Mouse (Mus musculus): ENCODE data around the gene Fndc3b. TPM values are rescaled to one million over a fixed set of nuclear protein-coding genes. Genes with fewer than 3 reads are reported as not detected.
"Not testable (repeated sequence)": the region's sequence is repeated elsewhere in the genome, so short reads cannot be mapped to it uniquely, and the experiment has no call there.

Gene Fndc3b
- total RNA-seq, 4 experiments from 2014 or later = 17.7 to 23.4 (median 21.2) TPM

DNA sequence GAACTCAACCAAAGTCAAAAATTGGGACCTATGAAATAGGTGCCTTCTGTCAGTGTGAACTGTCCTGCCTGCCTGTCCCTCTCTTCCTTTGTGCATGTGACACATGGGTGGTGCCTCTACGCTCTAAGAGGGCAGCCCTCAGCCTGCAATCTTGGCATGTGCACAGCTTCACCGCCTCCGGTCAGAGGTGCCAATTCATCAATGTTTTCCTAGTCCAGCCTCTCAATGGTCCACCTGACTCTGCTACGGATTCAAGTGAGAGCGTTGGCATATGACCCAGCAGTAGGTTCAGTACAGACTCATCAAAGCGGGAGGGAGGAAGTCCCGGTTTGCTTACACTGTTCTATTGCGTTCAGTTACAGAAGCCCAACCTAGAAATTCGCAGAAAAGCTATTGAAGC, 192.2 kb downstream of the Fndc3b start:
- no peak for DNase-seq (ENCODE audit: low spot score in 2 of 2)

- no peak for DNase-seq (ENCODE audit: low spot score in 2 of 2)
These were observed 194.6 kb downstream of the Fndc3b start for GRCm38 (mm10) chr3:27516536-27516935.

GRCm38 (mm10) chr3:27511765-27512164, 199.3 kb downstream of the Fndc3b start:
- no peak for DNase-seq (ENCODE audit: low spot score in 2 of 2)

DNA sequence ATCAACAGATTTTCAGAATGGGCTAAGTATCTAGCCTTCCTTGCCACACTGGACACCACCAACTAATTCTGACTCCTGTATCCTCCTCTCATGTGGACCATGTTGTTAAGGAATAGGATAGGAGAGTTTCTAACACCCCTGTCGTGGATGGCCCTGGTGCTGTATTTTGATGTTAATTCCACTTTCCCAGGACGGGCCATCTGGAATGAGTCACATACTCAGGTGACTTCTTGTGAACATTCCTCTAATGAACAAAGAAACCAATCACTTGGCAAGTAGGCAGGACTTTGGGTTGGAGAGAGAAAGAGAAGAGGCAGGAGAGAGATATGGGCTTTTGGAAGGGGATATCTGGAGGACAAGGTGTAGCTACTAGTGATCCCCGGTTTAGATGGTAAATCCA, 204.2 kb downstream of the Fndc3b start:
- DNase-seq (ENCODE audit: low spot score in 2 of 2) = no peak

DNA sequence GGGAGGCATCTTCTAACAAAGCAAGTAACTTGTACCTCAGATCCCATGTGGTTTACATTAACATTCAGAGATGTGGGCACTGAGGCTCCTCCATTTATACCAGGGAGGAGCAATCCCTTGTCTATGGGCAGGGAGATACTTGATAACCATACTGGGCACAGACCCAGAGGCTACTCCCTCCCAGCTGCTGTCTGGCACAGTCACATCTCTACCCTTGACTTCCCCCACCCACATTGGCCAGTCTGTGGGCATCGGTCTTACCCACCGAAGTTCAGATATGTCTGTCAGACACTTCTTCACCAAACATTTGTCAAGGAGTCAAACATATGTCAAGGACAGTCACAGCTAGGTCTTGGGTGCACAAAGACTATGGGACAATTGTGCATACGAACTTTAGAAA, 205.5 kb downstream of the Fndc3b start:
- no peak for DNase-seq (ENCODE audit: low spot score in 2 of 2)

- no peak for DNase-seq (ENCODE audit: low spot score in 2 of 2)
These were observed 207.6 kb downstream of the Fndc3b start for GRCm38 (mm10) chr3:27503279-27504038.

GRCm38 (mm10) chr3:27495296-27496073, 215.6 kb downstream of the Fndc3b start:
- DNase-seq (ENCODE audit: low spot score in 2 of 2) = no peak

DNA sequence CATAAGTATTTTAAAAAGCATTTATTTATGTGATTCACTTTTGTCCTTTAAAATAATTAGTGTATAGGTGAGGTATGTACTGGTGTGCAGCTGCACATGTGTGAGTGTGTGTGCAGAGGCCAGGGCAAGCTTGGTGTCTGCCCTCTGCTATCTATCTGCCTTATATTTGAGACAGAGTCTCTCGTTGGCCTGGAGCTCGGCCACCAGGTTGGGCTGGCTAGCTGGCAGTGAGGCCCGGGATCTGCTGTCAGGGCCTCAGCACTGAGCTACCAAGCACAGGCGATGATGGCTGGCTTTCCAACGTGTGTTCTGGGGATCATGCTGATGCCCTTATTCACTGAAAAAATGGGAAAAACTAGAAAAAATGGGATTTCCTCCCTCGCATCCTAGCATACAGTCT, 216.4 kb downstream of the Fndc3b start:
- DNase-seq (ENCODE audit: low spot score in 2 of 2) = no peak

GRCm38 (mm10) chr3:27494066-27494465, 217.0 kb downstream of the Fndc3b start:
- no peak for DNase-seq (ENCODE audit: low spot score in 2 of 2)

DNA sequence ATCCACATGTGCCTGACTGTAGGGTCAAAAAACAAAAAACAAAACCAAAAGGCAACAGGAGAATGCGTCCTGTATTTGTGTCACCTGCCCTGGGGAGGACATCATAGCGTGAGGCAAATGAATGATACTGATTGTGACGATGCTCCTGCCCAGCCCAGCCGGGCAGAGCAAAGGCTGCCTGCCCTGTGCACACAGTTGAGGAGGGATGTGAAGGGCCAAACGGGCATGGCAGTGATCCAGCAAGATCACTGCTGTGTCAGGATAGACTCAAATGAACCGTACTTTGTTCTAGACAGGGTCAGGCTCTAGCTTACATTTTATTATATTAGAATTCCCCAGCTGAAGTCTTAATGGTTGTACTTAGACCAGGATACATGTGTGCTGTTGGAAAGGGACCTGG, 219.3 kb downstream of the Fndc3b start:
- no peak for DNase-seq (ENCODE audit: low spot score in 2 of 2)

GRCm38 (mm10) chr3:27491367-27491766, 219.7 kb downstream of the Fndc3b start:
- no peak for DNase-seq (ENCODE audit: low spot score in 2 of 2)

GRCm38 (mm10) chr3:27490891-27491290, 220.2 kb downstream of the Fndc3b start:
- DNase-seq (ENCODE audit: low spot score in 2 of 2) = no peak

- DNase-seq (ENCODE audit: low spot score in 2 of 2) = no peak
These were observed 221.6 kb downstream of the Fndc3b start for GRCm38 (mm10) chr3:27489550-27489949.

- DNase-seq (ENCODE audit: low spot score in 2 of 2) = no peak
These were observed 226.0 kb downstream of the Fndc3b start for GRCm38 (mm10) chr3:27485141-27485540.

- no peak for DNase-seq (ENCODE audit: low spot score in 2 of 2)
These were observed 226.4 kb downstream of the Fndc3b start for GRCm38 (mm10) chr3:27484698-27485097.

DNA sequence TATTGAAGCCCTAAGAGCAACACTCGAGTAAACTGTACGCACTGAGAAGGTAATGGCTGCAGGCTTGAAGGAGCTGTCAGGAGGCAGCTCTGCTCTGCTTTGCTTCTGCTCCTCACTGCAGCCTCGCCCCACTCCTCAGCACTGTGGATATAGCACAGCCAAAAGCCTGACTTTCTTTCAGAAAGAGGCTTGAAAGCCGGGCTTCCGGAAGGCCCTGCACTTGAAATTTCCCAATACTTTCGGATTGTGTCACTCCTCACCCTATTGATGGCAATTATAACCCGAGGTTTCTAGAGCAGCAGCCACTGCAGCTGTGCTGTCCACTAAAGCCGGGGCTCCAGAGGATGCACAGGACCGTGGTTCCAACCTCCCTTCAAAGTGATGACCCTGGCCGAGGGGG, 227.3 kb downstream of the Fndc3b start:
- no peak for DNase-seq (ENCODE audit: low spot score in 2 of 2)

DNA sequence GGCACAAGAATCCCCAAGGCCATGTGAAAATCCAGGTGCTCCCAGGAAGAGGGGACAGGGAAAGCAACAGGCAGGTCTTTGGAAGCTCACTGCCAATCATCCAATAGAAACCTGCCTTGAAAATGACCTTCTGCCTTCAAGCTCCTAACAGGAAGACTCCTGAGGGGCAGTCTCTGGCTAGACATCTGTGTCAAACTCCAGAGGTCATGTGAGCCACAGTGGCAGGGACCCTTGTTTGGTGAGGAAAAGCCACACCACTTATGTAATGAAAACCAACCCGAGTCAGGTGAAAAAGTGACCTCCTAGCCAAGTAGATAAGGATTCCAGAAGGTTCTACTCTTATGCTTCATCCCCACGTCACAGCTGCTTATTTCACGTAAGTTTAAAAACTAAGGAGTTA, 227.8 kb downstream of the Fndc3b start:
- no peak for DNase-seq (ENCODE audit: low spot score in 2 of 2)

DNA sequence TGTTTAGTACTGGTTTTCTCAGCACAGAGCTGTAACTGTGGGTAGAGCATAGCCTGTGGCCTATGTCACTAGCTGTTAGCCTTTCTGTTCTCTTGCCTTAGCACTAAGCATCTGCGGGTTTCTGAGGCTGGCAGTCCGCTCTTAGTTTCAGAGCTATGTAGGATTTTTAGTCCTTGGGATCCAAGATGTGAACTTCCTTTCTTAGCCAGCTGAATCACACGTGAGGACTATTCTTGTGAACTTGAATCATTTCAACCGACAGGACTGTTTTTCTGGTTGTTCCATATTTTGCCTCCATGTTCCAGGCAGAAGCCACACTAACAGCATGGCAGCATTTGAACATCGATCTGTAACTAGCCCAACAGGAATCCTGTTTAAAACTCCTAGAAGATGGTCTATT, 229.4 kb downstream of the Fndc3b start:
- no peak for DNase-seq (ENCODE audit: low spot score in 2 of 2)

GRCm38 (mm10) chr3:27479378-27479777, 231.7 kb downstream of the Fndc3b start:
- no peak for DNase-seq (ENCODE audit: low spot score in 2 of 2)

DNA sequence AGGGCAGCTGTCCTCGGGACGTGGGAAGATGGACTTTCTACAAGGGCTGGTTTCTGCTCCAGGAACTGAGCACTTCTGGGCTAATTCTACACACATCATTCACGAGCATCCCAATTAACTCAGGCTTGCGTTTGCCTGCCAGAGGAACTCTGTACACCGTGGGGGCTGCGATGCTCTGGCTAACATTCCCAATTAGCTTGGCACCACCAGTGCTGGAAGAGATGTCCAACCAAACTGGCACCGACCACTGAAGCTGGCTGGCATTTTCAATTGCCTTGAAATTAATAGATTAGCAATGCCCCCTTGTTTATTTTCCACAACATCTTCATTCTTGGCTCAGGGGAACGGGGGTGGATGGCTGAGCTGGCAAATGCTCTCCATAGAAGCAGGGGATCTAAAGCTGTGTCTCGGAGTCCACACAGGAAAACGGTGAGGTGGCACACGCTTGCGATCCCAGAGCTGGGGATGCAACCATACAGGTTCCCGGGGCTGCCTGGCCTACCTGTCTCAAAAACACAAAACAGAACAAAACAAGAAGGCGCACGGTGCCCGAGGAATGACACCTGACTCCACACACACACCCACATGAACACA, 232.4 kb downstream of the Fndc3b start:
- peak; percentile 68 to 74 for DNase-seq (ENCODE audit: low spot score in 2 of 2)

GRCm38 (mm10) chr3:27477749-27478148, 233.4 kb downstream of the Fndc3b start:
- DNase-seq (ENCODE audit: low spot score in 2 of 2) = not testable (repeated sequence)

- no peak for DNase-seq (ENCODE audit: low spot score in 2 of 2)
These were observed 235.2 kb downstream of the Fndc3b start for GRCm38 (mm10) chr3:27475899-27476298.

Data from layer of hippocampus, adult 8-10 months (tissue).